Mouse (Mus musculus) CH12.LX (cell line): Measurements from ENCODE around the gene Bcl2l11.

Experiments used
- CTCF ChIP-seq, 2 experiments: IDR thresholded peaks in 1 of 2; conservative IDR thresholded peaks in 1 of 2; 2 replicates each; pipeline ENCODE4 v1.5.1; 2011 to 2012; ENCODE audit warnings: low read depth in 2 of 2, low read length in 2 of 2, improper control_type of control experiment in 1 of 2, inconsistent platforms in 1 of 2, mild to moderate bottlenecking in 1 of 2, moderate library complexity in 1 of 2
- EP300 ChIP-seq: IDR thresholded peaks from 2 replicates; pipeline ENCODE4 v1.6.1; 2011; ENCODE audit warnings: low read length, improper control_type of control experiment
- POLR2A ChIP-seq: IDR thresholded peaks from 2 replicates; pipeline ENCODE4 v1.6.1; 2011; ENCODE audit warnings: low read depth, mild to moderate bottlenecking, improper control_type of control experiment, low read length
- TBP ChIP-seq: conservative IDR thresholded peaks from 2 replicates; pipeline ENCODE4 v1.6.1; 2011; ENCODE audit warnings: low read depth, low read length, improper control_type of control experiment
- UBTF ChIP-seq: IDR thresholded peaks from 2 replicates; pipeline ENCODE4 v1.6.1; 2012; ENCODE audit warnings: low read depth, mild to moderate bottlenecking, inconsistent platforms, low read length, improper control_type of control experiment, moderate library complexity
- ZNF384 ChIP-seq: IDR thresholded peaks from 2 replicates; pipeline ENCODE4 v1.6.1; 2012; ENCODE audit warnings: low read depth, low read length, improper control_type of control experiment, inconsistent platforms

- TF ChIP-seq EP300 (no peak), POLR2A (no peak), ZNF384 (no peak), TBP (no peak), CTCF (conservative IDR thresholded peaks at IDR 0.05 in 1 of 2, IDR thresholded peaks at IDR 0.05 in 1 of 2; ENCODE audit: low read depth in 2 of 2, low read length in 2 of 2) (no peak), UBTF (no peak)
Measured at GRCm38 (mm10) chr2:128182751-128183150, 56.9 kb downstream of the Bcl2l11 start.
